16 mouse cellular contexts compared by ENCODE assay signal in the genomic region with DNA sequence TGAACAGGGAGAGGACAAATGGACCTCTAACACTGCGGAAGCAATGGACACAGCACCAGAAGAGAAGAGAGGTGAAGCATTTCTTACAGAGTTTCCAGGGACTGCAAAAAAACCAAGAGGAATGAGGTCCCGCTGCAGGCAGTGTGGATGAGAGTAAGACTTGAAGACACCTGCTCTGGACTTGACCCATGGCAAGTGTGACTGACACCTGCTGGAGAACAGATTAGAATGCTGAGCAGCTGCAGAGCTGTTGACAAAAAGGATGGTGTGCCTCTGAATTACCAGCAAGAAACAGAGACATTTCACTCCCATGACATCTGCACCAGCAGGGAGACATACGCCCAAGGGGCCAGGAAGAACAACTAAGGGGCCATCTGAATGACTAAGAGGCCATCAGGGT.
"Had no signal": no experiment of that assay in that cellular context is flagged by ENCODE, and none has a peak within 500 bp of the region (broad histone marks: within the 10 kb centered on the region; RNA-seq: fewer than 3 reads in every experiment).

No protein-coding gene starts in this region.

- ATAC-seq: lung, postnatal 0 days; midbrain, embryonic 13.5 days; midbrain, embryonic 15.5 days had no signal

- DNase-seq: lung, adult 18-20 months; lung, postnatal 14 days; lung, postnatal 4 days; right cerebral cortex, postnatal 14 days; thymus, adult 2 months; thymus, postnatal 25 days; thymus, postnatal 4 days had no signal

- H3K27me3 ChIP-seq: lung, embryonic 15.5 days; midbrain, embryonic 13.5 days; midbrain, embryonic 15.5 days; neural tube, embryonic 12.5 days; stomach, embryonic 15.5 days had no signal

- H3K9me3 ChIP-seq: lung, embryonic 15.5 days; midbrain, embryonic 10.5 days; midbrain, embryonic 13.5 days; midbrain, embryonic 15.5 days; neural tube, embryonic 12.5 days; stomach, embryonic 15.5 days had no signal

- H3K4me3 ChIP-seq: lung, embryonic 15.5 days; midbrain, embryonic 10.5 days; midbrain, embryonic 13.5 days; midbrain, embryonic 15.5 days; neural tube, embryonic 12.5 days; stomach, embryonic 15.5 days had no signal

- H3K4me1 ChIP-seq: lung, embryonic 15.5 days; midbrain, embryonic 10.5 days; midbrain, embryonic 13.5 days; stomach, embryonic 15.5 days had no signal

- H3K4me2 ChIP-seq: lung, embryonic 15.5 days; midbrain, embryonic 13.5 days; midbrain, embryonic 15.5 days; neural tube, embryonic 12.5 days; stomach, embryonic 15.5 days had no signal

- H3K9ac ChIP-seq: liver, embryonic 14.5 days; lung, embryonic 15.5 days; midbrain, embryonic 13.5 days; midbrain, embryonic 15.5 days; neural tube, embryonic 12.5 days; stomach, embryonic 15.5 days had no signal

- H3K27ac ChIP-seq: liver, embryonic 14.5 days; lung, embryonic 15.5 days; midbrain, embryonic 10.5 days; midbrain, embryonic 13.5 days; midbrain, embryonic 15.5 days; neural tube, embryonic 12.5 days; stomach, embryonic 15.5 days; stomach, postnatal 0 days had no signal

- H3K36me3 ChIP-seq: midbrain, embryonic 10.5 days; midbrain, embryonic 15.5 days; neural tube, embryonic 12.5 days; stomach, embryonic 15.5 days had no signal
